Comparison of ENCODE assay signal across 9 mouse cellular contexts in the genomic region with DNA sequence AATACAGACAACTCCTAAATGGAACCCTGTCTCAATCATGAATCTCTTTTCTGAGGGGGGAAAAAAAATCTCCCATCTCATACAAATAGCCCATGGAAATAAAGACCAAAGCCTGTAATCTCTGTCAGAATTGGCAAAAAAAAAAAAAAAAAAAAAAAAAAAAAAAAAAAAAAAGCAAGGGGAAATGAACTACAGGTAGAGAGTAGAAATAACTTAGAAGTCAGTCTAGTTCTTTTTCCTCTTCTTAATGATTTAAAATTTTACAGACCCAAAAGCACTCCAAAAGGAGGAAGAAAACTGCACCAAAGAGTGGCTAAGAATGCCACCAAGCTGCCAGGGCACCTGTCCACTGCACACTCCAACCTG. TPM values are rescaled to one million over a fixed set of nuclear protein-coding genes. Genes with fewer than 3 reads are reported as not detected.
A peak's percentile ranks its signal among the peaks of the same experiment; 100 is the strongest.
DNase-seq lines count a peak whose midpoint lies in the region; ATAC-seq and TF ChIP-seq lines count a peak whose summit lies in the region.
"Had no signal": no experiment of that assay in that cellular context is flagged by ENCODE, and none has a peak within 500 bp of the region (broad histone marks: within the 10 kb centered on the region; RNA-seq: fewer than 3 reads in every experiment).

No protein-coding gene starts in this region.

- no peak for ATAC-seq in heart, embryonic 13.5 days (ENCODE audit: extremely low read depth, insufficient number of reproducible peaks, low FRiP score, low TSS enrichment)
- ATAC-seq in forebrain, postnatal 0 days, result no peak

- H3K36me3 ChIP-seq in heart, embryonic 13.5 days, result no peaks in the 10 kb centered on the region
- H3K36me3 ChIP-seq in CH12.LX (replicated peaks in 1 of 2; ENCODE audit: control insufficient read depth in 1 of 2, insufficient read depth in 1 of 2, low read length in 1 of 2) (no peaks in the 10 kb centered on the region), macrophage (ENCODE audit: inconsistent target) (no peaks in the 10 kb centered on the region)
- H3K36me3 ChIP-seq in forebrain, postnatal 0 days (ENCODE audit: insufficient read depth), result no peaks in the 10 kb centered on the region

- TF ChIP-seq CTCF in CH12.LX (conservative IDR thresholded peaks at IDR 0.05 in 1 of 2, IDR thresholded peaks at IDR 0.05 in 1 of 2; ENCODE audit: low read depth in 2 of 2, low read length in 2 of 2), result no peak
- no peak for TF ChIP-seq CTCF in forebrain, postnatal 0 days (IDR thresholded peaks at IDR 0.05; ENCODE audit: low read depth)

- no peak for TF ChIP-seq EP300 in CH12.LX (IDR thresholded peaks at IDR 0.05; ENCODE audit: low read length)

- DNase-seq in heart, adult 18-20 months, result no peak
- DNase-seq in CH12.LX (ENCODE audit: extremely low read depth), result no peak
- no peak for DNase-seq in forebrain, postnatal 0 days
- DNase-seq in B cell, adult 2 months, result no peak
- no peak for DNase-seq in ovary, adult 18-20 months (ENCODE audit: low spot score)
- DNase-seq in kidney, adult 9 months, result no peak
- DNase-seq: cerebellum, adult 8-10 months had no signal

- no peak for TF ChIP-seq POLR2A in CH12.LX (IDR thresholded peaks at IDR 0.05; ENCODE audit: low read depth, low read length)

- in situ Hi-C loops in CH12.LX (cut with MboI; ENCODE audit: low pct_ligation_motif_present, low pct_unique_long_range_greater_than_20kb, low sequenced_read_pairs), result loop anchor here (10.0 kb wide), 1 partner anchor 301 kb away; no protein-coding TSS in a partner anchor

- peaks cover 21% of the 10 kb centered on the region for H3K79me2 ChIP-seq in CH12.LX (replicated peaks; ENCODE audit: control insufficient read depth, extremely low read depth, insufficient read depth, poor library complexity, severe bottlenecking)
- no peaks in the 10 kb centered on the region for H3K79me2 ChIP-seq in macrophage (ENCODE audit: inconsistent target)

- no peak for TF ChIP-seq RAD21 in CH12.LX (IDR thresholded peaks at IDR 0.05; ENCODE audit: low read depth, low read length)

- dilution Hi-C loops in CH12.LX (cut with MboI; ENCODE audit: extremely low pct_ligation_motif_present, extremely low pct_unique_long_range_greater_than_20kb, low sequenced_read_pairs), result no loop called here

- 0 out of 2 replicates have a peak, but pooled peaks cover 3% of the 10 kb centered on the region for H3K4me1 ChIP-seq in heart, embryonic 13.5 days
- H3K4me1 ChIP-seq in CH12.LX (ENCODE audit: control insufficient read depth in 1 of 2, insufficient read depth in 2 of 2), result peaks cover 5 to 17% of the 10 kb centered on the region in 2 experiments; a peak in 3 of 4 replicates
- H3K4me1 ChIP-seq in forebrain, postnatal 0 days (ENCODE audit: insufficient read depth), result no peaks in the 10 kb centered on the region

- peak overlapping the region; percentile 60 for H3K4me3 ChIP-seq in heart, embryonic 13.5 days
- H3K4me3 ChIP-seq in CH12.LX (replicated peaks in 1 of 3; ENCODE audit: low read depth in 2 of 3, low read length in 2 of 3, poor library complexity in 1 of 3) (peak overlapping the region; percentile 71 to 86 (median 79)), macrophage (ENCODE audit: inconsistent target) (peak overlapping the region; percentile 43)
- H3K4me3 ChIP-seq in forebrain, postnatal 0 days (ENCODE audit: low read depth, low read length), result peak overlapping the region; percentile 87

- no peaks in the 10 kb centered on the region for H3K9me3 ChIP-seq in heart, embryonic 13.5 days
- no peaks in the 10 kb centered on the region for H3K9me3 ChIP-seq in CH12.LX (replicated peaks; ENCODE audit: low read length)
- no peaks in the 10 kb centered on the region for H3K9me3 ChIP-seq in forebrain, postnatal 0 days (ENCODE audit: low read length)

- H3K9ac ChIP-seq in heart, embryonic 13.5 days, result peak overlapping the region; percentile 78
- H3K9ac ChIP-seq in CH12.LX (ENCODE audit: insufficient read depth, low read depth), result no peak overlapping the region; the same call in 1 of the 2 replicates
- peak overlapping the region; percentile 73; the same call in 1 of the 2 replicates for H3K9ac ChIP-seq in forebrain, postnatal 0 days

- H3K4me2 ChIP-seq in heart, embryonic 13.5 days, result peak overlapping the region; percentile 80
- H3K4me2 ChIP-seq in CH12.LX (ENCODE audit: insufficient read depth, low read depth, poor library complexity, severe bottlenecking), result peak overlapping the region; percentile 47
- peak overlapping the region; percentile 88 for H3K4me2 ChIP-seq in forebrain, postnatal 0 days (ENCODE audit: low read depth)

- no peak overlapping the region for H3K27ac ChIP-seq in heart, embryonic 13.5 days (replicated peaks)
- H3K27ac ChIP-seq in CH12.LX (ENCODE audit: insufficient read depth, low read depth), result peak overlapping the region; percentile 0; the same call in 1 of the 2 replicates
- no peak overlapping the region for H3K27ac ChIP-seq in forebrain, postnatal 0 days (ENCODE audit: low read depth, low read length)
- no peak overlapping the region for H3K27ac ChIP-seq in macrophage

- no peaks in the 10 kb centered on the region for H3K27me3 ChIP-seq in heart, embryonic 13.5 days (replicated peaks)
- H3K27me3 ChIP-seq in CH12.LX (replicated peaks), result no peaks in the 10 kb centered on the region
- H3K27me3 ChIP-seq in forebrain, postnatal 0 days (ENCODE audit: insufficient read depth, low read length), result no peaks in the 10 kb centered on the region

TF ChIP-seq in CH12.LX, 34 proteins besides CTCF, POLR2A, EP300 and RAD21:
- peak; percentile 93 for TF ChIP-seq ZNF384 (IDR thresholded peaks at IDR 0.05; ENCODE audit: low read depth, low read length)
- no peak for TF ChIP-seq ZMIZ1 (IDR thresholded peaks at IDR 0.05; ENCODE audit: low read depth, low read length)
- TF ChIP-seq CHD1 (IDR thresholded peaks at IDR 0.05; ENCODE audit: low read depth, low read length), result 0 out of 2 replicates have a peak, but pooled peaks have one; percentile 24

RNA-seq across cellular contexts. Expression of a gene that starts 1.1 kb away (rescaled TPM):
- polyA plus RNA-seq in heart, embryonic 13.5 days (2015; fragmentation: Nextera tagmentation; extraction: Ambion mirVana), result 1.8 and 1.9 TPM in 2 replicates
- total RNA-seq in heart, adult 18-20 months (2021), result 1 to 10 TPM; 3.4 to 3.9 TPM
- total RNA-seq in CH12.LX (2012; rRNA removed), result 7.1 and 7.7 TPM in 2 replicates
- 8.2 and 9.5 TPM in 2 replicates for total RNA-seq in CH12.LX (2014; rRNA removed)
- 4.4 and 4.9 TPM in 2 replicates for polyA plus RNA-seq in CH12.LX (2012; ENCODE audit: insufficient read length, low read depth)
- 7.2 and 7.5 TPM in 2 replicates for total RNA-seq in forebrain, postnatal 0 days (2014; rRNA removed)
- 1.4 and 2.0 TPM in 2 replicates for polyA plus RNA-seq in forebrain, postnatal 0 days (2015; fragmentation: Nextera tagmentation; extraction: Ambion mirVana)
- 10 to 100 TPM in 4 of 26 experiments, 1 to 10 TPM in 14, under 1 TPM in 8; 0.26 to 17.1 (median 3.1) TPM for total RNA-seq in macrophage (2018; cell fraction: chromatin; rRNA removed)
- 1 to 10 TPM in 16 of 26 experiments, under 1 TPM in 10; 0.16 to 7.7 (median 1.6) TPM for total RNA-seq in macrophage (2018; cell fraction: cytosol; rRNA removed)
- 10 to 100 TPM in 2 of 26 experiments, 1 to 10 TPM in 16, under 1 TPM in 8; 0.36 to 13.4 (median 2.3) TPM for total RNA-seq in macrophage (2018; cell fraction: nucleus; rRNA removed)
- polyA plus RNA-seq in macrophage (2018), result 1.0 to 2.0 TPM (median 1.2 TPM) in 3 replicates
